Mouse (Mus musculus) adrenal gland, postnatal 25 days (tissue): ENCODE results near the gene Ager. TPM values are rescaled to one million over a fixed set of nuclear protein-coding genes. Genes with fewer than 3 reads are reported as not detected.

Experiments
- DNase-seq: peaks from one replicate; pipeline ENCODE4 v3.0.0; 2021; ENCODE audit warnings: mixed read lengths
- long read RNA-seq: library from polyadenylated mRNA; stranded (forward); transcript quantifications from one replicate; pipeline ENCODE4 v2.0.0, GENCODE M21; 2021
- total RNA-seq: library from RNA; stranded (reverse); gene quantifications from 2 replicates; pipeline ENCODE4 v1.2.3, GENCODE M21; 2021

Ager gene
- 0.57 and 1.5 TPM in 2 replicates for total RNA-seq
- long read RNA-seq, result 0 reads

DNA sequence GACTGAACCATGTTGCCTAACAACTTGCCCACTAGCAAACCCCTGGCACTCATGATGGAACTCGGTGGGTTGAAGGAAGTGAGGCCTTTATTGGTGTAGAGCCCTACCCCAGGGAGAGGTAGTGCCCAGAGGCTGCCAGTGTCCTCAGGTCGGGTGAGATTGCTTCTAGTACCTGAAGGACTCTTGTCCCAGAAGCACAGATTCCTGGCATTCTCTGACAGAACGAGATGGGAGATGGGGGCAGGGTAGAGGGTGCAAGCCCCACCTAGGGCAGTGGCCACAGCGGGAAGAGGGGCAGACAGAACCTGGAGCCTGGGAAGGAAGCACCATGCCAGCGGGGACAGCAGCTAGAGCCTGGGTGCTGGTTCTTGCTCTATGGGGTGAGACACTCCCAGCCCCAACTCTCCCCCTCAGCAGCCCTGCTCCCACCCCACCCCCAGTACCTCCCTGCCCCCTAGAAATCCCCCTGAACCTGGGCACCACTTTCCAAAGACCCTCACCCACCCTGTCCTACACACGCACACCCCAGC, at the start of gene Ager:
Gene Ager, plus strand, starts transcription at position 297 of the 530 bp plus-strand sequence.
- DNase-seq, result no peak

DNA sequence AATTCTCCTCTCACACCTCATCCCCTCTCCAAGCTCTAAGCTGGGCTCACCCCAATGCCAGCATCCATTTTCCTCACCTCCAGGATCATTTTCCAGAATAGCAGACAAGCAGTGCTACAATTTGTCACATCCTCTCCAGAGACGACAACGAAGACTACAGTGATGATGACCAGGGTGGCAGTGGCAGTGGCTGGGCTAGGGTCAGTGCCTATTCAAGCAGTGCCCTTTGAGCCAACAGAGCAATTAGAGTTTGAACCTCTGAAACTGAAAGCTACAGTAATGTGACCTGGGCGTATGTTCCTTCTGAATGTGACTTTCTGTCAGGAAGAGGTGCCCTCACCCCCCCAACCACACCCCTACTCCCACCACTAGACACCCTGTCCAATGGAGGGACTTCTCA, 48.5 kb upstream of the Ager start:
- DNase-seq, result no peak

DNA sequence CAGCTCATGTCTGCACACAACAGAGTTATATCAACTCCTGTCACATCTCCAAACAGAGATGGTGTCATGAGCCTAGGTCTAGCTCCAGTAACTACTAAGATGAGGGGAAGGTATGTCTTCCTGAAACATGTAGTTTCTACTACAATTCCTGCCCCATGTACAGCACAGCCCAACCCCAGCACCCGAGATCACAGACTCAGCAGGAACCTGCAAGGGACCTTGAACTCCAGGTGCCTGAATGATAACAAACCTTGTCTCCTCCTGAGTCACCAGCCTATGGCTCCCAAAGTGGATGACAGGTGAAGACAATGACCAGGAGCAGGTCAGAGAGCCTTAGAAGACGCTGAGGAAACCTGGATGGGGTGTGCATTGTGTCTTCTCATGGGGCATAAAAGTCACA, 47.8 kb upstream of the Ager start:
- no peak for DNase-seq

DNA sequence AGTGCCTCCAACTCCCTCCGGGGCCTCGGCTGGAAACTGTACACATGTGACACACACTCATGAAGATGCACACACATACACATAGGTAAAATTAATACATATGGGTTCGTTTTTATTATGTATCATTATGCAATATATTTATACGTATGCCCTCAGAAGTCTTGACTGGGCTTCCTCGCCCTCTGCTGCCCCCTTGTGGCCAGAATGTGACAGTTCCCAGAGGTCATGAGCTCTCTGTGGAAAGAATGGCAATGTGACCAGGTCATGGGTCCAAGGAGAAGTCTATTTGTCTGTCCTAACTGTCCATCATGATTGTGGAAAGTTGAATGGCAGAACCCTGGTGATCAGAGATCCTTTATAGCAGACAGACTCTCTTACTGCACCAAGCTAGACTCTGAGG, 42.2 kb upstream of the Ager start:
- peak; percentile 86 for DNase-seq

DNA sequence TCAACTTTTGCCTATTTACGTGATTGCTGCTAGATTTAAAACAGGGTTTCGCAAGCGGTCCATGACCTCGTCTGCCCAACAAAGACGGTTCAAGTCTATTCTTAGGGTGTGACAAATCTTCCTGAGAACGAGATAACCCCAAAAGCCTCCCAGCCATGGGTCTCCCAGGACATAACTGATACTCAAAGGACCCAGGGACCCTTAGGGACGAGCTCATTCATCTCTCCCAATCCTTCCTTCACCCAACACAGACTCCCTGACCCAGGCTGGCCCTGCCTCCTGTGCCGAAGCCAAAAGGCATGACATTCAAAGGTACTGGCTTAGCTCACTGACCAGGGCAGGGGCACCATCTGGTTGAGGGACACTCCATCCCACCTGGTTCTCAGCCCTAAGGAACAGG, 41.3 kb upstream of the Ager start:
- DNase-seq, result no peak

DNA sequence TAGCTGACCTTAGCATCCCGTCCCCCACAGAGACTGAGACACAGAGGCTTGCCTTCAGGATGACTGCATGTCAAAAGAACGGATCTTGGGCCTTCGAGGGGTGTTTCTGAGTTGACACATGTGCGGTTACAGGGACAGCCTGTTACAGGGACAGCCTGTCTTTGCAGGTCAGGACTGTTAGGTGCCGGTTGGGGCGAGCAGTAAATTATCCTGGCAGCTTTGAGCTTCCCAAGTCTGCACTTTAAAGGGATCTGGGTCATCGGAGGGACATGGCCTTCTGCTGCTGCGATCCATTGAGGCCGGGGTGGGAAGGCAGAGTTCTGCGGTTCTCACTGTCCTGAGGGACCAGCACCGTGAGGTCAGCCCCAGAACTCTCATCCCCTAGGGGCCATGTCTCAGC, 40.3 kb upstream of the Ager start:
- DNase-seq, result no peak

DNA sequence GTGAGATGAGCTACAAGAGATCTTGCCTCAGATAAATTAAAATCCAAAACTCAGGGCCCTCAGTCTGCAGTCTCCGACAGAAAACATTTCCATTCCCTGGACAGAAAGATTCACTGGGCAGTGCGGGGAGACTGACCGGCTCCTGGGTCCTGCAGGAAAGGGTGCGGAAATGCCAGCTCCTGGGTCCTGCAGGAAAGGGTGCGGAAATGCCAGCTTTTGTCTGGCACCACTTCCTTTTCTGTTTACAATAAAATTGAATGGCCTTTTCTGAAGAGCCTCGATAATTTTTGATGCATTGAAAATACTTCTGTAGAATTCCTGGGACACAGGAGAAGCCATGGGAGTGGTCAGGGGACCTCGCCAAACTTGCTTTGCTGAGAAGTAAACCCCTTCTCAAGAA, 38.5 kb upstream of the Ager start:
- DNase-seq, result no peak

DNA sequence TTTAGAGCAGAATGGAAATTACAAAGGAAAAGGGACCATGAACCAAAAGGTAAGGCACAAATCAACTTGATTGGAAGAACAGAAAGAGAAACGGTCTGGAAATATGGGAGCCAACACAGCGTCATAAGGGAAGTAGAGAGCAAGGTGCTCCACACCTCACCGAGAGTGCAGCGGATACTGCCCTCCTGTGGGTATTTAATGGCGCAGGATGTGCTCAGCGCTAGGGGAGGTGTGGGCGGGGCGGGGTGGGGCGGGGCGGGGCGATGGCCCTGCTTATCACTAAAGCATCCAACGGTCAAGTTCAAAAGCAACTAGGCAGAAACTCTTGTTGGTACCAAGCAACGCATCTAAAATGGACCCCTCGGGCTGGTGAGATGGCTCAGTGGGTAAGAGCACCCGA, 37.8 kb upstream of the Ager start:
- DNase-seq, result no peak

DNA sequence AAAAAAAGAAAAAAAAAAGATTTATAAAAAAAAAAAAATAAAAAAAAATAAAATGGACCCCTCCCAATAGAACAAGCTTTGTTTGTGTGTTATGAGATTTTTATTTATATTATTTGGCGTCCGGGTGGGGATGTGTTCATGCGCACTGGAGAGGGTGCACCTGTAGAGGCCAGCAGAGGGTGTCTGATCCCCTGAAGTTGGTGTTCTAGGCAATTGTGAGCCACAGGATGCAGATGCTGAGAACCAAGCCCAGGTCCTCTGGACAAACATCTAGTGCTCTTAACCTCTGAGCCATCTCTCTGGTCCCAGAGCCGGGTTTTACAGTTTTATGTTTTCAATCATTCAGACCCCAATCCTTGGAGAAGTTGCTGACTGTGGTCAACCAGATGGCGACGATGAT, 37.2 kb upstream of the Ager start:
- DNase-seq, result no peak

DNA sequence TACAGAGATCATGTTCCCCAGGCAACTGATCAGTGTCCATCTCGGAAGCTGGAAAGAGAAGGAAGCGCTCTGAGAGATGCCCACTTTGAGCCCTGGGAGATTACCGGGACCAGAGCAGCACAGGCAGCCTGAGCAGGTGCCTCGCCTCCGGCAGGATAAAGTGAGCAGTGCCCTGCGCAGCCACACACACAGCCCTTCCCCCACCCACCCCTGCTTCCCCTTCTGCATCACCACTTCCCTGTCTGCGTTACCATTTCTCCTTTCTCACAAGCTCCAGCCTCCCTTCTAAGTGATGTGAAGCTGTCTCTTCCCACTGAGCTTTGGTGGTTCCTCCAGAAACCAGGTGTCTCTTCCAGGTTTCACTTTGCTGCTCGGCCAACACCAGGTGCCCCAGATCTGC, 36.5 kb upstream of the Ager start:
- no peak for DNase-seq

DNA sequence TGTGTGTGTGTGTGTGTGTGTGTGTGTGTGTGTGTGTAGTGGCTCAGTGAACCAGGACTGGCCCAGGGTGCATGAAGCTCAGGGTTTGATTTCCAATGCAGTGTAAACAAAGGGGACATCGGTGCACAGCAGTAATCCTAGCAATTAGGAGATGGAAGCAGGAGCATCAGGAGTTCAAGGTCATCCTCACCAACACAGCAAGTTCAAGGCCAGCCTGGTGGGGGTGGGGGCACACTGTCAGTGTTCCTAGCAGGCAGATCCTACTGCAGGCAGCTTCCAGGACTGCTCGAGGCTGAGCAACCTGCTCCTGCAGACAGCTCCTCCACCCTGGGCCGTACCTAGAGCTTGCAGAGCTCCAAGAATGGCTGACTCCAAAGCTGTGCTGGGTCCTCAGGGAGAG, 35.1 kb upstream of the Ager start:
- DNase-seq, result no peak

DNA sequence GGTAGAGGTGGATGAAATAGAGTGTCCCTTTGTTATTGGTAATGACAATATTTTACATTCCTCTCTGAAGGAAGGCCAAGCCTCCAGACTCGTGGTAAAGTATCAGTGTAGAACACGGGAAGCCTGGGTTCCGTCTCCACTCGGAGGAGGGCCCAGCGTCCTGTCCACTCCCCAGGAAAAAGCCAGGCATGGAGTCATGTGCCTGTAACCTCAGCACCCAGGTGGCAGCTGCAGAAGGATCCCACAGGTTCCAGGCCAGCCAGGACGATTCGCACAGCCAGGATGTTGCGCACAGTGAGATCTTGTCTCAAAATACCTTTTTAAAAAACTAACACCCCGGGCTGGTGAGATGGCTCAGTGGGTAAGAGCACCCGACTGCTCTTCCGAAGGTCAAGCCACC, 34.3 kb upstream of the Ager start:
- no peak for DNase-seq

DNA sequence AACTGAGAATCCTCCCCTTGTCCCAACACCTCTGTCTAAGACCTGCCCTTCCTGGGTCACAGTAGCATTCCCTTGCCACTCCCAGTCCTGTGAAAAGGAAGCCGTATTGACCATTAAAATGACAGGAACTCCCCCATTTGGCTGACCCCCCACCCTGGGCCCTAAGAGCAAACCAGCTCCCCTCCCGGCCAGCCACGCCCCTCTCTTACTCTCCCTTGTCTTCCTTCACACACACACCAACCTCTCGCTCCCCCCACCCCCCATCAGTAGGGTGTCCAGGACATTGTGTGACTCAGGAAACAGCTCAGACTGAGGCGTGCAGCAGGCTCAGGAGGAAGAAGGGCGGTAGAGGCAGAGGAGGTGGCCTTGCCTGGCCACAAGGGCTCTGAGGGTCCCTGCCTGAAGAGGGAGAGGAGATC, 33.6 kb upstream of the Ager start, which contains the start of gene Notch4:
Gene Notch4, plus strand, starts transcription at position 266 of the 419 bp plus-strand sequence.
- DNase-seq, result peak; percentile 35

DNA sequence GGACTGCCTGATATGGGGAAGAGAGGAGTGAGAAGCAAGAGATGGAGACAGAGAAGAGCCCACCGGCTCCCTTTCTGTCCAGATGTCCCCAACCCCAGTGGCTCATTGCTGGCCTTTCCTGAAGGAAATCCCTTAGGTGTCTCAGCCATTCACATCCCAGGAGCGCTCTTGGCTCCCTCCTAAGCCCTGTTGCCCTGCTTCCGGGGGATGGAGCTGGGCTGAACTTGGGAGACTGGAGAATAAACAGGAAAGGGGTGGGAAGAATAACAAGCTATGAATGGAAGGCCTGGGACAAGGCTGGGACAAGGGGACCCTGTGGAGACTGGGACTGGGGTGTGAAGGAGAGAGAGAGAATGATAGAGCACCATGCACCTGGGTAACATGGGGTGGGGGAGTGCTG, 32.9 kb upstream of the Ager start:
- no peak for DNase-seq

DNA sequence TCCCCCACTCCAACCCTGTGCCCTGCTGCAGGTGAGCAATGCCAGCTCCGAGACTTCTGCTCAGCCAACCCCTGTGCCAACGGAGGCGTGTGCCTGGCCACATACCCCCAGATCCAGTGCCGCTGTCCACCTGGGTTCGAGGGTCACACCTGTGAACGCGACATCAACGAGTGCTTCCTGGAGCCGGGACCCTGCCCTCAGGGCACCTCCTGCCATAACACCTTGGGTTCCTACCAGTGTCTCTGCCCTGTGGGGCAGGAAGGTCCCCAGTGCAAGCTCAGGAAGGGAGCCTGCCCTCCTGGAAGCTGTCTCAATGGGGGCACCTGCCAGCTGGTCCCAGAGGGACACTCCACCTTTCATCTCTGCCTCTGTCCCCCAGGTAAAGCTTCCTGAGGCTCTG, 30.4 kb upstream of the Ager start:
- DNase-seq, result no peak

DNA sequence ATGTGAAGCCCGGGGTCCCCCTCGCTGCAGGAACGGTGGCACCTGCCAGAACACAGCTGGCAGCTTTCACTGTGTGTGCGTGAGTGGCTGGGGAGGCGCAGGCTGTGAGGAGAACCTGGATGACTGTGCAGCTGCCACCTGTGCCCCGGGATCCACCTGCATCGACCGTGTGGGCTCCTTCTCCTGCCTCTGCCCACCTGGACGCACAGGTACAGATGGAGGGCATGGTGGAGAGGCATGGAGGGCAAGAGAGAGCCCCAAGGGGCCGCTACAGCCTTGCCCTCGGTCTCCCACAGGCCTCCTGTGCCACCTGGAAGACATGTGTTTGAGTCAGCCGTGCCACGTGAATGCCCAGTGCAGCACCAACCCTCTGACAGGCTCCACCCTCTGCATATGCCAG, 29.2 kb upstream of the Ager start:
- no peak for DNase-seq

DNA sequence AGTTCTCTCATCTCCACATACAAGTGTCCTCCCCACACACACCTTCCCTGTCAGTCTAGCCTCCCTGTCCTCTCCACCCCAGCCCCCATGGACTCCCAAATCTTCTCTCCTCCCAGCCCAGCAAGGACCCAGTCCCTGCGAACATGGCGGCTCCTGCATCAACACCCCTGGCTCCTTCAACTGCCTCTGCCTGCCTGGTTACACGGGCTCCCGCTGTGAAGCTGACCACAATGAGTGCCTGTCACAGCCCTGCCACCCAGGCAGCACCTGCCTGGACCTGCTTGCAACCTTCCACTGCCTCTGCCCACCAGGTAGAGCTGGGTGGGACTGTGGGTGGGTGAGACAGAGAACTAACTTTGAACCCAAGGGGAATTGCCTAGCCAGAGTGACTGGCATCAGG, 27.7 kb upstream of the Ager start:
- DNase-seq, result no peak

DNA sequence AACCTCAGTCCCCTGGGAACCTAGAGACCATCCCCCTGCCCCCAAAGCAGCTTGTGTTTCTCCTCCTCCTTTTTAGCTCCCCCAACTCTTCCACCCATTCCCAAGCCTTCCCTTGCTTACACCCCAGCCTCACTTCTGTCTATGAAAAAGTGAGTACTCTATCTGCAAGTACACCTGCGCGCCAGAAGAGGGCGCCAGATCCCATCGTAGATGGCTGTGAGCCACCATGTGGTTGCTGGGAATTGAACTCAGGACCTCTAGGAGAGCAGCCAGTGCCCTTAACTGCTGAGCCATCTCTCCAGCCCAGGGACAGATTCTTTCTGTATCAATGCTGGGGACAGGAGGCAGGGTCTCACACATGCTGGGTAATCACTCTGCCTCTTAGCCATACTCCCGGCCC, 25.8 kb upstream of the Ager start:
- no peak for DNase-seq

DNA sequence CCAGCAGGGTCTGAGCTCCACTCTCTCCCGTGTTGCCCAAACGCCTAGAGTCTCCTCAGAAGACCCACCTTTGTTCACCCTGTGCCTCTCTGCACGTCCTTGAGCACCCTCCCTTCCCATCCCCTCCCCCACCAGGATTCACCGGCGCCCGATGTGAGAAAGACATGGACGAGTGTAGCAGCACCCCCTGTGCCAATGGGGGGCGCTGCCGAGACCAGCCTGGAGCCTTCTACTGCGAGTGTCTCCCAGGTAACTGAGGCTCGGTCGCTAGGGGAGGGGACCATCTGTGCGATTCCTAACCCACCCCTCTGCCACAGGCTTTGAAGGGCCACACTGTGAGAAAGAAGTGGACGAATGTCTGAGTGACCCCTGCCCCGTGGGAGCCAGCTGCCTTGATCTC, 25.3 kb upstream of the Ager start:
- DNase-seq, result no peak

DNA sequence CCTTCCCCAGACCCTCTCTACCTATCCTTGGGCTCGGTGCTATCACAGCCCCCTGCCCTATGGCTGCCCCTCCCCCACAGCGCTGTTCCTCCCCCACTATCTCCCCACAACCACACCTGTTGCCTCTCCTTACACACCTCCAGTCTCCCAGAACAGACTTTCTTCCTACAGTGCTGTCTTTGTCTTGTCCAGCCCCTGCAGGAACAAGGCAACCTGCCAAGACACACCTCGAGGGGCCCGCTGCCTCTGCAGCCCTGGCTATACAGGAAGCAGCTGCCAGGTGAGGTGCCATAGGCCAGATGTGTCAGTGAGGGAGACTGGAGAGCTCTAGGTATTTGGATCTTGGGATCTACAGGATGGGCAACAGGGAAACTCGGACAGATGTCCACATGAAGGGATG, 21.1 kb upstream of the Ager start:
- no peak for DNase-seq

DNA sequence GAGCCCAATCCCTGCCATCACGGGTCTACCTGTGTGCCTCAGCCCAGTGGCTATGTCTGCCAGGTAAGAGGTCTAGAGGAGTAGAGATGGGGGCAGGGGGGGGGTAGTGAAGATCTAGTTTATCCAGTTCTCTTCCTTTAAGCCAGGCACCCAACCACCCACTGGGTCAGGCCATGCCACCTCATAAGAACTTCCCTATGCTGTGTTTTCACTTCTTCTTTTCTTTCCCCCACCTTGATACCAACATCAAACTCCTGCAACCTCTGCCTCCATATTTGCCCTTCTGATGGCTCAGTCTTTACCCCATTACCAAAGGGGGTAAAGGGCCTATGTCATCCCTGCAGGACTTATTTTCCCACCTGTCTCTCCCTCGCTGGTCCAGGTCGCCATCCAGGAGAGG, 19.6 kb upstream of the Ager start:
- DNase-seq, result no peak

DNA sequence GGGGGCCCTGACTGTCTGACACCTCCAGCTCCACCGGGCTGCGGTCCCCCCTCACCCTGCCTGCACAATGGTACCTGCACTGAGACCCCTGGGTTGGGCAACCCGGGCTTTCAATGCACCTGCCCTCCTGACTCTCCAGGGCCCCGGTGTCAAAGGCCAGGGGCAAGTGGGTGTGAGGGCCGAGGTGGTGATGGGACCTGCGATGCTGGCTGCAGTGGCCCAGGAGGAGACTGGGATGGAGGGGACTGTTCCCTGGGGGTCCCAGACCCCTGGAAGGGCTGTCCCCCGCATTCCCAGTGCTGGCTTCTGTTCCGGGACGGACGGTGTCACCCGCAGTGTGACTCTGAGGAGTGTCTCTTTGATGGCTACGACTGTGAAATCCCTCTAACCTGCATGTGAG, 15.1 kb upstream of the Ager start:
- no peak for DNase-seq

DNA sequence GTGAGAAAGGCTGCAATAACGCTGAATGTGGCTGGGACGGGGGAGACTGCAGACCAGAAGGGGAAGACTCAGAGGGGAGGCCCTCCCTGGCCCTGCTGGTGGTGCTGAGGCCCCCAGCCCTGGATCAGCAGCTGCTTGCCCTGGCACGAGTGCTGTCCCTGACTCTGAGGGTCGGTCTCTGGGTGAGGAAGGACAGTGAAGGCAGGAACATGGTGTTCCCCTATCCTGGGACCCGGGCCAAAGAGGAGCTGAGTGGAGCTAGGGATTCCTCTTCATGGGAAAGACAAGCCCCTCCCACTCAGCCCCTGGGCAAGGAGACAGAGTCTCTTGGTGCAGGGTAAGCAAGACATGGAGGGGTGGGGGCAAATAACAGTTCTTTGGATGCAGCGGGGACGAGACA, 14.3 kb upstream of the Ager start:
- no peak for DNase-seq

DNA sequence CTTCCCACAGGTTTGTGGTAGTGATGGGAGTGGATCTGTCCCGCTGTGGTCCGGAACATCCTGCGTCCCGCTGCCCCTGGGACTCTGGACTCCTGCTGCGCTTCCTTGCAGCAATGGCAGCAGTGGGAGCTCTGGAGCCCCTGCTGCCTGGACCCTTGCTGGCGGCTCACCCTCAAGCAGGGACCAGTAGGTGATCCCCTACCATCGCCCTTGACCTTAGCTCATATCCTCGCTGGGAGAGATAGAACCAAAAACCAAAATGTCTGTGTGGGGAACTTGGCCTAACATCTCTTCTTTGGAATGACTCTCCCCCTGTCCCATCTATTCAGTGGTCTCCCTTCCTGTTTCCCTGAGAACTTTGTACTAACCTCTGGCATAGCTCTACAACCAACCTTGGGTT, 13.8 kb upstream of the Ager start:
- DNase-seq, result no peak

DNA sequence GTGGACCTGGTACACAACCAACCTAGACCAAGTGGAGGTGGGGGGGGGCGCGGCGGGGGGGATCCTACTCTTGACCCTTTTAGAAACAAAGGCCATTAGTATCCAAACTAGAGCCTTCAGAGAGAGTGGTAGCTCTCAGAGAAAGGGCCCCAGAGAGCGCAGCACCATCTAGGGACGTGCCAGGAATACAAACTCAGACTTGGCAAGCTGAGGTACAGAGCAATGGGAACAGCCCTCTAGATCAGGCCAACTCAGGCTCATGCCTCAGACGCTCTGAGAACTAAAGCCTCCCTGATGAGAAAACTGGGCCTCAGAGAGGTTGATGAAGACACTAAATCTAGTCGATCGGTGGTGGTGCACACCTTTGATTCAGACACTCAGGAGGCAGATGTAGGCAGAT, 12.5 kb upstream of the Ager start:
- no peak for DNase-seq
